Mouse (Mus musculus): ENCODE results near the gene Sin3b. TPM values are rescaled to one million over a fixed set of nuclear protein-coding genes. Genes with fewer than 3 reads are reported as not detected.
A peak's percentile ranks its signal among the peaks of the same experiment; 100 is the strongest.
"Not testable (repeated sequence)": the region's sequence is repeated elsewhere in the genome, so short reads cannot be mapped to it uniquely, and the experiment has no call there.

Gene Sin3b
- 81.0 and 90.9 TPM in 2 replicates for total RNA-seq (2014; fragmentation: Nextera tagmentation)
- total RNA-seq (2017) = 73.6 and 95.5 TPM in 2 replicates

GRCm38 (mm10) chr8:72722769-72723650, at the start of gene Sin3b:
TSS of gene Sin3b (plus strand) at chr8:72723285.
- peak; percentile 98 for ATAC-seq (replicated peaks; ENCODE audit: low FRiP score, low TSS enrichment, poor library complexity, severe bottlenecking)

DNA sequence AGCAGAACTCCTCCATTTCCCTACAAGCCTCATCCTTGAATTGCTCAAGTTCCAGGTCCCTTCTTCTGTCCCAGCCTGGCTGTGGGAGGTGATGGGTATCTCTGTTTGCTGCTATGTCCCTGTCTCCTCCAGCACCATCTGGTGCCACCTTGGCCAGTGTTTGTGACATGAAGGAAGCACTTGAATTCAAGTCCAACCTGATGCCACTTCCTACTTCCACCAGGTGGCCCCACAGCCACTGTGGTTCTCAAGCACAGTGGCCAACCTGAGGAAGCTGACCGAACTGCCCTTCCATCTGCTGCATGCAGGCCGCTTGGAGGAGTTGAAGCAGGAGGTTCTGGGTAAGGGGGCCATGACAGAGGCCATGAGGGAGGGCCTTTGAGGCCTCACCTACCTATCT, 48.9 kb upstream of the Sin3b start:
- peak; percentile 58 for ATAC-seq (replicated peaks; ENCODE audit: low FRiP score, low TSS enrichment, poor library complexity, severe bottlenecking)

GRCm38 (mm10) chr8:72676436-72676835, 46.6 kb upstream of the Sin3b start:
- no peak for ATAC-seq (replicated peaks; ENCODE audit: low FRiP score, low TSS enrichment, poor library complexity, severe bottlenecking)

DNA sequence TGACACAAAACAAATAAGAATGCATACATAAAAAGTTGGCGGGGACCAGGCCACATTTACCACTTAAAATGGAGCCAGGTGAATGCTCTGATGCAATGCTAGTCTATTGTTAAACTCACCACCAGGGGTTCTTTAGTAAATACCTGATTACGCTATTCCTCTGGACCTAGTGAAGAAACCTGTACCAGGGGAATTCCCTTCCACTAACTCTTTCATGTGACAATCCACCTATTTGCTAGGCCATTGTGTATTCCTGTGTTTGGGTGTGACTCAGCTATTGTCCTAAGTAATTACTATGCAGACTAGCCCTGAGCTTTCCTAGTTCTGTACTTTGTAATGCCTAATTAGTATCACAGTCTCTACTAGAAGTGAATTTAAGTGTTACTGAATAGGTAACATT, 46.2 kb upstream of the Sin3b start:
- ATAC-seq (replicated peaks; ENCODE audit: low FRiP score, low TSS enrichment, poor library complexity, severe bottlenecking) = not testable (repeated sequence)

- no peak for ATAC-seq (replicated peaks; ENCODE audit: low FRiP score, low TSS enrichment, poor library complexity, severe bottlenecking)
Observed at GRCm38 (mm10) chr8:72677331-72677730, 45.8 kb upstream of the Sin3b start.

- peak; percentile 92 for ATAC-seq (replicated peaks; ENCODE audit: low FRiP score, low TSS enrichment, poor library complexity, severe bottlenecking)
Observed at GRCm38 (mm10) chr8:72680133-72680532, 43.0 kb upstream of the Sin3b start.

DNA sequence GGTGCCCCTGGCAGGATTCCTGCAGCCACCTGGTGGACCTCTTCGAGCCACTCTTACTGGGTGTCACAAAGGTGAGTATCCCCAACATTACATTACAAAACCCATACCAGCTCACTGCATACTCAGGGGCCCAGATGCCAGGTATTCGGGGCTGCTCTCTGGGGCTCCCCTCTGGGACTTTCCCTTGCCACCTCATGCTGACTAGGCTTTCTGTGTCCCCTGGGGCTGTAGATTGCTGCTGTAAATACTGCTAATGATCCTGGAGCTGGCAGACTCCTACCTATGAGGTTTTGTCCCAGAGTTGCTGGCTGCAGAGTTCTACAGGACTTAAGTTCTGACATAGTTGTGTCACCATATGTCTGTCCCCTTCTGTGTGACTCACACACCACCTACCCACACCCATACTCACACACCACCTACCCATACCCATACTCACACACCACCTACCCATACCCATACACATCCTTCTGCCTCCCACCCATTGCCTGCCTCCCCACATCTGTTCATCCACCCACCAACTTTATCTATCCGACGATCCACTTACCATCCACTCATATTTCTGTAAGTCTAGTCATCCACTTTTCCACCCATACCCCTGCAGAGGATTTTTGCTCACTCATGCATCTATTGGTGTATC, 40.9 kb upstream of the Sin3b start:
- no peak for ATAC-seq (replicated peaks; ENCODE audit: low FRiP score, low TSS enrichment, poor library complexity, severe bottlenecking)

GRCm38 (mm10) chr8:72683010-72683521, 40.0 kb upstream of the Sin3b start:
- peak; percentile 29; the same call in 1 of the 2 replicates for ATAC-seq (replicated peaks; ENCODE audit: low FRiP score, low TSS enrichment, poor library complexity, severe bottlenecking)

- not testable (repeated sequence) for ATAC-seq (replicated peaks; ENCODE audit: low FRiP score, low TSS enrichment, poor library complexity, severe bottlenecking)
Observed at GRCm38 (mm10) chr8:72683572-72684099, 39.4 kb upstream of the Sin3b start.

GRCm38 (mm10) chr8:72698349-72698926, 24.6 kb upstream of the Sin3b start:
- ATAC-seq (replicated peaks; ENCODE audit: low FRiP score, low TSS enrichment, poor library complexity, severe bottlenecking) = no peak

GRCm38 (mm10) chr8:72712569-72712968, 10.5 kb upstream of the Sin3b start:
- ATAC-seq (replicated peaks; ENCODE audit: low FRiP score, low TSS enrichment, poor library complexity, severe bottlenecking) = no peak

DNA sequence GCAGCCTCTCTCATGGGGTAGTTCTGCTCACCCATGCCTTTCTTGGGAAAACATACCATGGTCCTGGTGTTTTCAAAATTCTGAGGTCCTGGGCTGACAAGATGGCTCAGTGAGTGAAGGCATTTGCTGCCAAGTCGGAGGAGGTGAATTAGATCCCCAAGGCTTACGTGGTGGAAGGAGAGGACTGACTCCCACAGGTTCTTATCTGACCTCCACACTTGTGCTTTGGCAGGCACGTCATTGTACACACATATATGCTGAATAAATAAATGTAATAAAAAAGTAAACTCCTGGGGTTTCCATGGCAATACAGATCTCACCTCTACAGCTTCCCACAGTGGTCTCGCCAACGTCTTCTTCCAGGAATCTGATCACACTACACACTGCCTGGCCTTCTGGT, 6.5 kb upstream of the Sin3b start:
- ATAC-seq (replicated peaks; ENCODE audit: low FRiP score, low TSS enrichment, poor library complexity, severe bottlenecking) = peak; percentile 93

DNA sequence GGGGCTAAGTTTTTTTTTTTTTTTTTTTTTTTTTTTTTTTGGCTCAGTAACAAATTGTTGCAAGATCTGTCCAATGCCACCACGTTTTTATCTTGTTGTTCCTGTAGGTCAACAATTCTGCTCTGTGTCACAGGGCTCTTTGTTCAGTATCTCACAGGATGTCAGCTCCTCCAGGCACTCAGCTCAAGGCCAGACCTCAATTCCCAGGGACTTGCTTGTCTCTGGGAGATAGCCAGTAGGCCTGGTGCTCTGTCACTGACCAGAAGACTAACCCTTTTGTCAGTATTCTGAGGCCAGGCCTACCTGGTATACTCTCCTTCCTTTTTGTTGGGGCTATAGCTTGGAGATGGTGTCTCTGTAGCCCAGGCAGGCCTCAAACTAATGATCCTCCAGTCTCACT, 2.5 kb upstream of the Sin3b start:
- ATAC-seq (replicated peaks; ENCODE audit: low FRiP score, low TSS enrichment, poor library complexity, severe bottlenecking) = no peak

DNA sequence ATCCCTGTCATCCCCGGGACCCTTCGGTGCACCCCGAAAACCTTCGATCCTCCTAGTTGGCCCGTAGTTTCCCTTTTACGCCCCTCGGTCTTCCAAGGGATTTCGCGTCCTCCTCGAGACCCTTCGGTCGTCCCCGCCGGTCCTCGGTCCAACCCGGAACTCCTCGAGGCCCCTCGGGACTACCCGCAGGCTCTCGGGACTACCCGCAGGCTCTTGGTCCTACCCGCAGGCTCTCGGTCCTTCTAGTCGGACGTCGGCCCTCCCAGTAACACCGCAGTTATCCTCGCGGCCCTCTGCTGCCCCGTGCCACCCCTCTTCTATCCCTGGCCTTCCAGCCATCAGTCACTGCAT, 541 bp downstream of the Sin3b start:
- ATAC-seq (replicated peaks; ENCODE audit: low FRiP score, low TSS enrichment, poor library complexity, severe bottlenecking) = peak; percentile 45

GRCm38 (mm10) chr8:72728636-72729035, 5.6 kb downstream of the Sin3b start:
- no peak for ATAC-seq (replicated peaks; ENCODE audit: low FRiP score, low TSS enrichment, poor library complexity, severe bottlenecking)

GRCm38 (mm10) chr8:72735001-72735400, 11.9 kb downstream of the Sin3b start:
- no peak for ATAC-seq (replicated peaks; ENCODE audit: low FRiP score, low TSS enrichment, poor library complexity, severe bottlenecking)

GRCm38 (mm10) chr8:72736868-72737267, 13.8 kb downstream of the Sin3b start:
- no peak for ATAC-seq (replicated peaks; ENCODE audit: low FRiP score, low TSS enrichment, poor library complexity, severe bottlenecking)

GRCm38 (mm10) chr8:72746061-72746460, 23.0 kb downstream of the Sin3b start:
- peak; percentile 67 for ATAC-seq (replicated peaks; ENCODE audit: low FRiP score, low TSS enrichment, poor library complexity, severe bottlenecking)

DNA sequence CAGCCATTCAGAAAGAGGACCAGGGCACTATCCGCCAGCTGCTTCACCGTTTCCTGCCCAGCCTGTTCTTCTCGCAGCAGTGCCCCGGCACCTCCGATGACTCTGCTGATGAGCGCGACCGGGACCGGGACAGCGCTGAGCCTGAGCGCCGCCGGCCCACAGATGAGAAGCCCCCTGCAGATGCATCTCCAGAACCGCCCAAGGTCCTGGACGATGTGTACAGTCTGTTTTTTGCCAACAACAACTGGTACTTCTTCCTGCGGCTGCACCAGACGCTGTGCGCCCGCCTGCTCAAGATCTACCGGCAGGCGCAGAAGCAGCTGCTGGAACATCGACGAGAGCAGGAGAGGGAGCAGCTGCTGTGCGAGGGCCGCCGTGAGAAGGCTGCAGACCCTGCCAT, 26.8 kb downstream of the Sin3b start:
- ATAC-seq (replicated peaks; ENCODE audit: low FRiP score, low TSS enrichment, poor library complexity, severe bottlenecking) = no peak

GRCm38 (mm10) chr8:72750266-72750665, 27.2 kb downstream of the Sin3b start:
- no peak for ATAC-seq (replicated peaks; ENCODE audit: low FRiP score, low TSS enrichment, poor library complexity, severe bottlenecking)

Data from megakaryocyte-erythroid progenitor cell, adult 5-6 weeks (primary cell).